Mouse (Mus musculus): ENCODE results near the gene Tas2r144. TPM values are rescaled to one million over a fixed set of nuclear protein-coding genes. Genes with fewer than 3 reads are reported as not detected.
A peak's percentile ranks its signal among the peaks of the same experiment; 100 is the strongest.

The Tas2r144 gene
- polyA plus RNA-seq, 1 experiment, result not detected

DNA sequence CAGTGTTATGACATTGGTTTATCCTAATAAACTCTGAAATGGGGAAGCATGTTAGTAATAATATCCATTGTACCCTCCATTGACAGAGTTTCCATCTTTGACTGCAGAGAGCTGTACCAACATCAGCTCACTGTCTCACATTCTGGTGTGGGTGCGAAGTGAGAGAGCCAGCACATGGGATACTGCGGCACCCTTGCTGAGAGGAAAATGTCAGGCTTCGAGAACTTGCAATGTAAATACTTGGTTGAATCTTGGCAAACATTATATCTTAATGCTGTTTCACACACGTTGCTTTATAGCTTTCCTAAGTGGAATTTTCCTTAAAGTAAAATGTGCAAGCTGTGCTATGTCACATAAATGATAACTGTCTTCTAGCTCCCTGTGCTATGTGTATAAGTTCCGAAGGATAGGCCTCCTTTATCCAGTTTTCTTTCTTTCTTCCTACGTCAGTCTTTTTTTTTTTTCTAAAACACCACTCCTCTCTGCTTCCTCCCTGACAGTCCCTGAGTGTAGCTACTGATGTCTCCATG, 22.2 kb downstream of the Tas2r144 start:
- Histone ChIP-seq H3K4me3 (ENCODE audit: insufficient read depth, low read length) (no peak overlapping the region), H3K27ac (ENCODE audit: insufficient read depth, low read depth, low read length) (no peak overlapping the region), H3K4me1 (ENCODE audit: control insufficient read depth, insufficient read depth, low read length) (no peaks in the 10 kb centered on the region)
- TF ChIP-seq CTCF (IDR thresholded peaks at IDR 0.05; ENCODE audit: low read depth, low read length), result no peak
- TF ChIP-seq POLR2A (IDR thresholded peaks at IDR 0.05; ENCODE audit: borderline replicate concordance, low read depth, low read length), result no peak

DNA sequence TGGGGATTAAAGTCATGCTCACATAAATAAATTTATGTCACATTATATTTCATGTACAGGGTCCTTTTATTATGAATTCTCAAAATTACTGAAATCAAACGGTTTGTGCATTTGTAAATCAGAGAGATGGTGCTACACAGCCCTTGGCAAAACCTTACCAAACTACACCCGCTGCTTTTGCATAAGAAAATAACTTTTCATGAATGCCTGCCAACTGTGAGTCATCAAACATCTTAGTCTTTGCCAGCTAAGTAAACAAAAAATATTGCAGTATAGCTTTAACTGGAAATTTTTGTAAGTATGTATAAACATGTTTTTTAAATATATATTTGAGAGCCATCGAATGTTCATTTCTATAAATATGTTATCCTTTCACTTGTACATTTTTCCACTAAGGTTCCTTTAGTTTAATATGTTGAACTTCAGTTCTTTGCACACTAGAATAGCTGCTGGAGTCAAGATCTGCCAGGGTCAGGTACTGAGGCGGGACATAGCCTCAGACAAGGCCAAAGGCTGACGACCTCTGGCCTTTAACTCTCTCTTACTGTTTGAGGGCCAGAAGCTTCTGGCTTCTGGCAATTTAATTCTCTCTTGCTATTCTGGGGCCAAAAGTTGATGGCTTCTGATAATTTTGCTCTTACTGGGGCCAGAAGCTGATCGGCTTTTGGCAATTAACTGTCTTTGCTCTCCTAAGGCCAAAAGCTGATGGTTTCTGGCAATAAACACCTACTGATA, 26.4 kb downstream of the Tas2r144 start:
- Histone ChIP-seq H3K4me3 (ENCODE audit: insufficient read depth, low read length) (no peak overlapping the region), H3K27ac (ENCODE audit: insufficient read depth, low read depth, low read length) (no peak overlapping the region), H3K4me1 (ENCODE audit: control insufficient read depth, insufficient read depth, low read length) (peaks cover 2% of the 10 kb centered on the region; the same call in 1 of the 2 replicates)
- TF ChIP-seq CTCF (IDR thresholded peaks at IDR 0.05; ENCODE audit: low read depth, low read length) (no peak), POLR2A (IDR thresholded peaks at IDR 0.05; ENCODE audit: borderline replicate concordance, low read depth, low read length) (no peak)

DNA sequence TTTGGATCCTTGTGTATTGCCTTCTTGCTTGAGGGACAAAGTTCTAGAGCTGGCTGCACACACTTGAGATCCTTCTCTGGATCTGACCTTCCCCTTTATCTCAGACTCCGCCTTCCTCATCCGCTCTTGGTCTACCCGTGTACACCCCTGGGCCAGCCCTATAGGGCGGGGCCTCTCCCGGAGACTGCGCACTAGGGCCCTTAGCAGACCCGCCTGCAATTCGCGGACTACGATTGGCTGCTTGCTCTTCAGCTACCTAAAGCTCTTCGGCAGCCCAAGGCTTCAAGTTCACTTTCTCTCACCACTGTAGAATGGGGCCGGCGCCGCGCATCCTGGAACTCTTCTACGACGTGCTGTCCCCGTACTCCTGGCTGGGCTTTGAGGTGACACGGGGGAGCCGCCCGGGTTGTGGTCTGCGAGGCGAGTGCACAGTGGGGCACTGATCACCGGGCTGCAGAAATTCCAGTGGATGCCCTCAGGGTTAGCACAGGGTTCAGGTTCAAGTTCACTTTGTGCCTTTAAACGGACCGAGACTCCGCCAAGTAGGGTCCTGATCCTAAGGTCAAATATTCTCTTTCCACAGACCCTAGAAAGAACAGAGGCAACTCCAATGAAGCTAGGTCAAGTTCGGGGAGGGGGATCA, 30.7 kb downstream of the Tas2r144 start, which contains the start of gene Gstk1:
Gene Gstk1 (plus strand): TSS at position 225 of the 643 bp plus-strand sequence.
- Histone ChIP-seq H3K27ac (ENCODE audit: insufficient read depth, low read depth, low read length) (no peak within 1 kb of the TSS), H3K4me3 (ENCODE audit: insufficient read depth, low read length) (peak within 1 kb of the TSS; percentile 60), H3K4me1 (ENCODE audit: control insufficient read depth, insufficient read depth, low read length) (peaks cover 2% of the 10 kb centered on the region; the same call in 1 of the 2 replicates)

DNA sequence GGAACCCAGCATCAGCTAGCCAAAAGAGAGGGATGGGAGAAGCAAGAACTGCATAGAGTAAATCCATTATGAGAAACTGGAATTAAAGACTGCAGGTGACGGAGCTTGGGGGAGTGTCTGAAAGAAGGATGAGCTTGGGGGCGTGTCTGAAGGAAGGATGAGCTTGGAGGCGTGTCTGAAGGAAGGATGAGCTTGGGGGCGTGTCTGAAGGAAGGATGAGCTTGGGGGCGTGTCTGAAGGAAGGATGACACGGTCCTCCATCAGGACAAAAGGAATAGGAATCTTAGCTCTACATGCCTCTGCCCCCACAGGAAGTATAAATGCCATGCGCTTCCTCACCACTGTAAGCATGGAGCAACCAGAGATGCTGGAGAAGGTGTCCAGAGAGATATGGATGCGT, 32.0 kb downstream of the Tas2r144 start:
- no peak for TF ChIP-seq POLR2A (IDR thresholded peaks at IDR 0.05; ENCODE audit: borderline replicate concordance, low read depth, low read length)
- no peak for TF ChIP-seq CTCF (IDR thresholded peaks at IDR 0.05; ENCODE audit: low read depth, low read length)
- Histone ChIP-seq H3K27ac (ENCODE audit: insufficient read depth, low read depth, low read length) (no peak overlapping the region), H3K4me3 (ENCODE audit: insufficient read depth, low read length) (no peak overlapping the region), H3K4me1 (ENCODE audit: control insufficient read depth, insufficient read depth, low read length) (peaks cover 2% of the 10 kb centered on the region; the same call in 1 of the 2 replicates)

More for the DNA sequence above, 30.7 kb downstream of the Tas2r144 start, which contains the start of gene Gstk1:
- TF ChIP-seq POLR2A (IDR thresholded peaks at IDR 0.05; ENCODE audit: borderline replicate concordance, low read depth, low read length) (no peak), CTCF (IDR thresholded peaks at IDR 0.05; ENCODE audit: low read depth, low read length) (no peak)

DNA sequence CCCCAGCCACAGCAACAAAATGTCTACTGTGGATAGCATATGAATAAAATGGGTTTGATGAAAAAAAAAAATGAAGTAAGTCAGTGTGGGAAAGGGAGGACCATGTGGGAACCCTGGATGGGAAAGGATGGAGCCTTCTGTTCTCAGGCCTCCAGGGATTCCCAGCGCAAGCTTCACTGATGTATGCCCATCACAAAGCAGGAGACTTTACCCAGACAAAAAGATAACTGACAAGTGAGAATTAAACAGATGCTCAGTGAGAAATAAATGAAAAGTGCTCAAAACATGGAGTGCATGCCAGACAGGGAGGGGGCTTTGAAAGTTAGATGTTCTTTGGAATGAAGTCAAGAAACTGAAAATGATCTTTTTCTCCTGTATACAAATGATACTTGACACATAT, 32.9 kb downstream of the Tas2r144 start:
- H3K4me1 ChIP-seq (ENCODE audit: control insufficient read depth, insufficient read depth, low read length), result peaks cover 2% of the 10 kb centered on the region; the same call in 1 of the 2 replicates
- TF ChIP-seq CTCF (IDR thresholded peaks at IDR 0.05; ENCODE audit: low read depth, low read length), result no peak
- no peak for TF ChIP-seq POLR2A (IDR thresholded peaks at IDR 0.05; ENCODE audit: borderline replicate concordance, low read depth, low read length)

DNA sequence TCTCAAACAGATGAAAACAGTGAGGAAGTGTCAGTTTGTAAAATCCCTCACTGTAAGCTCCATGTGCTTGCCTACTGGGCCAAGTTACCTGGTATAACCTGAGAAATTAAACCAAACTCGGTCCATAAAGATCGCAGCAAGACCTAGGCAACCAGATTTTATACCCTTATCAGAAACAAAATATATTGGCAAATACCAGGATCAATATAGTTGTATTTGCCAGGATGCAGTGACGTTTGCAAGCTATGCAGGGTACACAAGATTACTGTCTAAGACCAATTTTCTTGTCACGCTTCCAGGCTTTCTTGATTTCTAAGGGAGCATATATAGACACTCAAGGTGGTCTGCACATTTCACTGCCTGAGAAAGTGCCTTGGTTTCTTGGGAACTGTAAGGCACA, 36.7 kb downstream of the Tas2r144 start:
- TF ChIP-seq POLR2A (IDR thresholded peaks at IDR 0.05; ENCODE audit: borderline replicate concordance, low read depth, low read length) (no peak), CTCF (IDR thresholded peaks at IDR 0.05; ENCODE audit: low read depth, low read length) (no peak)
- H3K4me3 ChIP-seq (ENCODE audit: insufficient read depth, low read length), result no peak overlapping the region
- no peaks in the 10 kb centered on the region for H3K4me1 ChIP-seq (ENCODE audit: control insufficient read depth, insufficient read depth, low read length)
- H3K27ac ChIP-seq (ENCODE audit: insufficient read depth, low read depth, low read length), result no peak overlapping the region

More for the DNA sequence above, 32.9 kb downstream of the Tas2r144 start:
- Histone ChIP-seq H3K4me3 (ENCODE audit: insufficient read depth, low read length) (no peak overlapping the region), H3K27ac (ENCODE audit: insufficient read depth, low read depth, low read length) (no peak overlapping the region)

DNA sequence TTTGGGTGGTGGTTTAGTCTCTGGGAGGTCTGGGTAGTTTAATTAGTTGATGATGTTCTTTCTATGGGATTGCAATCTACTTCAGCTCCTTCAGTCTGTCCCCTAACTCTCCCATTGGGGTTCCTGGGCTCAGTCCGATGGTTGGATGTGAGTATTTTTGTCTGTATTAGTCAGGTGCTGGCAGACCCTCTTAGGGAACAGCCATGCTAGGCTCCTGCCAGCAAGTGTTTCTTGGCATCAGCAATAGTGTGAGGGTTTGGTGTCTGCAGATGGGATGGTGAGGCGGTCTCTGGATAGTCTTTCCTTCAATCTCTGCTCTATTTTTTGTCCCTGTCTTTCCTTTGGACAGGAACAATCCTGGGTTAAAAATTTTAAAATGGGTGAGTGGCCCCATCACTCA, 38.0 kb downstream of the Tas2r144 start:
- H3K4me3 ChIP-seq (ENCODE audit: insufficient read depth, low read length), result no peak overlapping the region
- no peaks in the 10 kb centered on the region for H3K4me1 ChIP-seq (ENCODE audit: control insufficient read depth, insufficient read depth, low read length)
- H3K27ac ChIP-seq (ENCODE audit: insufficient read depth, low read depth, low read length), result no peak overlapping the region
- TF ChIP-seq POLR2A (IDR thresholded peaks at IDR 0.05; ENCODE audit: borderline replicate concordance, low read depth, low read length), result no peak
- no peak for TF ChIP-seq CTCF (IDR thresholded peaks at IDR 0.05; ENCODE audit: low read depth, low read length)

DNA sequence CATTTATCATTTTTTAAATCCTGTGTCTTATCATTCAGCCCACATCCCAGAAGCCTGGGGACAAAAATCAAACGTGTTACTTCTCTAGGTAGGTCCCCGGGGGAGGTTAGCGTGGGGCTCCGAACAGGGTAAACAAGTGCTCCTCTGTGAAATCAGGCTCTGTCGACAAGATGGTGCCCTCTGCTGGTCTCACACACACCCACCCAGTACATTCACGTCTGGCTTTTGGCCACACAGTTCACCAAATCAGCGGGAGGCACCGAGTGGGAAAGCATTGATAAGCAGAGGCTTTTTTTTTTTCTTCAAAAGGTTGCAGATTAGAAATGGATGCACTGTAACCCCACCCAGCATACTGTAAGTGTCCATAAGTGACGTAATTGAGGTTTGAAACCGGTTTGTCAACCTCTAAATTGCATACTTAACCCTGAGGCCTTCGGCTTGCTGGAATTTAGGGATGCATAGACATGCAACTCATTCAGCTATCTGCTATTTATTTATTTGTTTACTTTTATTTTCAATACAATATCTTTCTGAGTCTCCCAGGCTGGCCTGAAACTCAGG, 42.3 kb downstream of the Tas2r144 start:
- Histone ChIP-seq H3K4me1 (ENCODE audit: control insufficient read depth, insufficient read depth, low read length) (no peaks in the 10 kb centered on the region), H3K27ac (ENCODE audit: insufficient read depth, low read depth, low read length) (no peak overlapping the region), H3K4me3 (ENCODE audit: insufficient read depth, low read length) (no peak overlapping the region)
- 0 out of 2 replicates have a peak, but pooled peaks have one; percentile 11 for TF ChIP-seq CTCF (IDR thresholded peaks at IDR 0.05; ENCODE audit: low read depth, low read length)
- TF ChIP-seq POLR2A (IDR thresholded peaks at IDR 0.05; ENCODE audit: borderline replicate concordance, low read depth, low read length), result no peak

DNA sequence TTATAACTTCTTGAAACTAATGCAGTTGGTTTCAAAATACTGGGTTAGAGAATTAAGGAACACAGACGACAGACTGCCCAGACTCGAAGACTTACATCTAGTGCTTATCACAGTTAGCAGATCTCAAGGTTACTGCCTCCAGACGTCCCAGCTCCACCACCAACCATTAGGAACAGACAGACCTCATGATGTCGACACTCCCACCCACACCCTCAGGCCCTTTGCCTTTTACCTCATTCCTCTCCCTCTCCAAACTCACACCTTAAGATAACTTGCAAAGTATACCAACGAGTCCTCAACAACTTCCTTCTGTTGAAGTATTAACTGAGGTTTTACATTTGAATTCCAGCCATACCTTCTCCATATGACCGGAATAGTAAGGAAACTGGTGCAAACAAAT, 45.3 kb downstream of the Tas2r144 start:
- TF ChIP-seq POLR2A (IDR thresholded peaks at IDR 0.05; ENCODE audit: borderline replicate concordance, low read depth, low read length) (no peak), CTCF (IDR thresholded peaks at IDR 0.05; ENCODE audit: low read depth, low read length) (no peak)
- Histone ChIP-seq H3K27ac (ENCODE audit: insufficient read depth, low read depth, low read length) (no peak overlapping the region), H3K4me3 (ENCODE audit: insufficient read depth, low read length) (no peak overlapping the region), H3K4me1 (ENCODE audit: control insufficient read depth, insufficient read depth, low read length) (no peaks in the 10 kb centered on the region)
